Comparison of ENCODE assay signal across 19 mouse cellular contexts in the genomic region with DNA sequence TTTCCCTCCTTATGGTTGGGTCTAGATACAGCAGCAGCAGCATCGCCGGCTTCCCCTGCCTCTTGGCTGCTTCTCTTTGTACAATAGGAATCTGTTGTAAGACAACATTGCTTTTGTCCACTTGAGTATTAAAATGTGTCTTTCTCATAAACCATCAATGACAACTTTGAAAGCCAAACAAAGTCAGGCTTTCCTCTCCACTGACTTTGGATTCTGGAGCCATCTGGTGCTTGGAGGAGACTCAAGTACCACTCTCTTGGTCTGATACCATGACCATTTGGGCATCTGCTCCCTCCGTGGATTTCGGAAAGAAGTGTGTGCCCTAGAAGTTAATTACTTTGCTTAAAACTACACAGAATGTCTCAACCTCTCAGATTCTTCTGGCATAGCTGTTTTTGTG. TPM values are rescaled to one million over a fixed set of nuclear protein-coding genes. Genes with fewer than 3 reads are reported as not detected.
A peak's percentile ranks its signal among the peaks of the same experiment; 100 is the strongest.
DNase-seq lines count a peak whose midpoint lies in the region; ATAC-seq and TF ChIP-seq lines count a peak whose summit lies in the region.
"Had no signal": no experiment of that assay in that cellular context is flagged by ENCODE, and none has a peak within 500 bp of the region (broad histone marks: within the 10 kb centered on the region; RNA-seq: fewer than 3 reads in every experiment).

No protein-coding gene starts in this region.

- 51% methylated on average over 4 of the region's 4 CpGs for WGBS in hindbrain, postnatal 0 days
- WGBS in hindbrain, embryonic 13.5 days = 77% methylated on average over 4 of the region's 4 CpGs
- WGBS in midbrain, postnatal 0 days = 82% methylated on average over 4 of the region's 4 CpGs
- WGBS in midbrain, embryonic 11.5 days = 90% methylated on average over 4 of the region's 4 CpGs

- H3K36me3 ChIP-seq in hindbrain, postnatal 0 days (ENCODE audit: insufficient read depth, low read length) = no peaks in the 10 kb centered on the region
- H3K36me3 ChIP-seq in hindbrain, embryonic 13.5 days = no peaks in the 10 kb centered on the region
- H3K36me3 ChIP-seq in midbrain, postnatal 0 days (ENCODE audit: insufficient read depth, low read length) = no peaks in the 10 kb centered on the region
- no peaks in the 10 kb centered on the region for H3K36me3 ChIP-seq in midbrain, embryonic 11.5 days (ENCODE audit: control insufficient read depth, insufficient read depth, low read length)
- H3K36me3 ChIP-seq: embryonic facial prominence, embryonic 10.5 days; embryonic facial prominence, embryonic 12.5 days; forebrain, embryonic 15.5 days had no signal

- H3K4me1 ChIP-seq in hindbrain, postnatal 0 days (ENCODE audit: insufficient read depth, low read length) = peaks cover 6% of the 10 kb centered on the region; the same call in 1 of the 2 replicates
- H3K4me1 ChIP-seq in hindbrain, embryonic 13.5 days (replicated peaks) = peaks cover 6% of the 10 kb centered on the region
- H3K4me1 ChIP-seq in midbrain, postnatal 0 days (ENCODE audit: insufficient read depth, low read length) = peaks cover 3% of the 10 kb centered on the region; the same call in 1 of the 2 replicates
- no peaks in the 10 kb centered on the region for H3K4me1 ChIP-seq in midbrain, embryonic 11.5 days (ENCODE audit: control insufficient read depth, insufficient read depth, low read length)

- TF ChIP-seq CTCF in hindbrain, postnatal 0 days (IDR thresholded peaks at IDR 0.05; ENCODE audit: low read depth) = no peak
- TF ChIP-seq CTCF in midbrain, postnatal 0 days (IDR thresholded peaks at IDR 0.05) = no peak

- DNase-seq in cerebellum, postnatal 10 days = peak; percentile 72 to 76
- DNase-seq in cerebellum, postnatal 36 days = no peak
- DNase-seq in hindbrain, postnatal 0 days (ENCODE audit: low spot score) = peak; percentile 28
- peak; percentile 34 for DNase-seq in midbrain, postnatal 0 days (ENCODE audit: low spot score)
- no peak for DNase-seq in midbrain, embryonic 11.5 days (ENCODE audit: low spot score, missing footprints)
- no peak for DNase-seq in right cerebral cortex, postnatal 4 days
- DNase-seq: adrenal gland, adult 2 months; adrenal gland, postnatal 10 days; adrenal gland, postnatal 25 days; cerebellum, adult 9-11 months; forebrain, postnatal 0 days had no signal

- no peak overlapping the region for H3K4me2 ChIP-seq in hindbrain, postnatal 0 days (ENCODE audit: low read depth, low read length)
- no peak overlapping the region for H3K4me2 ChIP-seq in hindbrain, embryonic 13.5 days
- H3K4me2 ChIP-seq in midbrain, postnatal 0 days (ENCODE audit: low read depth, low read length, poor library complexity, severe bottlenecking) = no peak overlapping the region
- H3K4me2 ChIP-seq in midbrain, embryonic 11.5 days = no peak overlapping the region
- H3K4me2 ChIP-seq: embryonic facial prominence, embryonic 12.5 days; forebrain, embryonic 13.5 days; forebrain, embryonic 15.5 days had no signal

- no peak overlapping the region for H3K27ac ChIP-seq in hindbrain, postnatal 0 days
- no peak overlapping the region for H3K27ac ChIP-seq in hindbrain, embryonic 13.5 days
- no peak overlapping the region for H3K27ac ChIP-seq in midbrain, postnatal 0 days (ENCODE audit: low read depth, low read length)
- H3K27ac ChIP-seq in midbrain, embryonic 11.5 days (ENCODE audit: low read depth, low read length) = no peak overlapping the region
- H3K27ac ChIP-seq: embryonic facial prominence, embryonic 10.5 days; embryonic facial prominence, embryonic 12.5 days; forebrain, embryonic 13.5 days; forebrain, embryonic 15.5 days had no signal

- H3K9ac ChIP-seq in hindbrain, postnatal 0 days (replicated peaks; ENCODE audit: low read length) = no peak overlapping the region
- H3K9ac ChIP-seq in hindbrain, embryonic 13.5 days = no peak overlapping the region
- no peak overlapping the region for H3K9ac ChIP-seq in midbrain, postnatal 0 days (replicated peaks; ENCODE audit: low read length, poor library complexity, severe bottlenecking)
- no peak overlapping the region for H3K9ac ChIP-seq in midbrain, embryonic 11.5 days (ENCODE audit: low read length)
- H3K9ac ChIP-seq: embryonic facial prominence, embryonic 12.5 days; forebrain, embryonic 13.5 days; forebrain, embryonic 15.5 days; forebrain, postnatal 0 days had no signal

- no peaks in the 10 kb centered on the region for H3K9me3 ChIP-seq in hindbrain, postnatal 0 days (ENCODE audit: low read length)
- no peaks in the 10 kb centered on the region for H3K9me3 ChIP-seq in hindbrain, embryonic 13.5 days
- H3K9me3 ChIP-seq in midbrain, postnatal 0 days (ENCODE audit: low read length) = no peaks in the 10 kb centered on the region
- no peaks in the 10 kb centered on the region for H3K9me3 ChIP-seq in midbrain, embryonic 11.5 days (ENCODE audit: control insufficient read depth, low read length)
- H3K9me3 ChIP-seq: embryonic facial prominence, embryonic 10.5 days; embryonic facial prominence, embryonic 12.5 days; forebrain, embryonic 13.5 days; forebrain, embryonic 15.5 days had no signal

- no peak overlapping the region for H3K4me3 ChIP-seq in hindbrain, postnatal 0 days (ENCODE audit: low read length)
- no peak overlapping the region for H3K4me3 ChIP-seq in hindbrain, embryonic 13.5 days
- H3K4me3 ChIP-seq in midbrain, postnatal 0 days (ENCODE audit: low read depth, low read length) = no peak overlapping the region
- H3K4me3 ChIP-seq in midbrain, embryonic 11.5 days (ENCODE audit: low read depth, low read length) = no peak overlapping the region
- H3K4me3 ChIP-seq: embryonic facial prominence, embryonic 10.5 days; embryonic facial prominence, embryonic 12.5 days; forebrain, embryonic 13.5 days; forebrain, embryonic 15.5 days had no signal

- no peak for ATAC-seq in hindbrain, postnatal 0 days
- no peak for ATAC-seq in hindbrain, embryonic 13.5 days (ENCODE audit: low FRiP score)
- no peak for ATAC-seq in midbrain, postnatal 0 days (ENCODE audit: low FRiP score)
- no peak for ATAC-seq in midbrain, embryonic 11.5 days (ENCODE audit: low FRiP score)
- ATAC-seq: forebrain, embryonic 13.5 days; forebrain, embryonic 15.5 days; forebrain, postnatal 0 days had no signal

- no peaks in the 10 kb centered on the region for H3K27me3 ChIP-seq in hindbrain, postnatal 0 days (ENCODE audit: insufficient read depth, low read length)
- H3K27me3 ChIP-seq in hindbrain, embryonic 13.5 days = no peaks in the 10 kb centered on the region
- H3K27me3 ChIP-seq in midbrain, postnatal 0 days (ENCODE audit: insufficient read depth, low read length) = no peaks in the 10 kb centered on the region
- H3K27me3 ChIP-seq in midbrain, embryonic 11.5 days (ENCODE audit: control insufficient read depth, insufficient read depth, low read length) = no peaks in the 10 kb centered on the region
- H3K27me3 ChIP-seq: embryonic facial prominence, embryonic 12.5 days; forebrain, embryonic 13.5 days; forebrain, embryonic 15.5 days had no signal

RNA-seq across cellular contexts. Expression of gene Scg2, which starts 5.7 kb away (rescaled TPM):
- 150 and 156 TPM in 2 replicates for total RNA-seq in hindbrain, postnatal 0 days (2014; rRNA removed)
- polyA plus RNA-seq in hindbrain, postnatal 0 days (2015; fragmentation: Nextera tagmentation; extraction: Ambion mirVana) = 296 and 300 TPM in 2 replicates
- 66.3 and 79.5 TPM in 2 replicates for polyA plus RNA-seq in hindbrain, embryonic 13.5 days (2015; fragmentation: Nextera tagmentation; extraction: Ambion mirVana)
- total RNA-seq in midbrain, postnatal 0 days (2014; rRNA removed) = 173 and 198 TPM in 2 replicates
- 290 and 309 TPM in 2 replicates for polyA plus RNA-seq in midbrain, postnatal 0 days (2015; fragmentation: Nextera tagmentation; extraction: Ambion mirVana)
- 10.8 and 11.6 TPM in 2 replicates for polyA plus RNA-seq in midbrain, embryonic 11.5 days (2014; fragmentation: Nextera tagmentation; extraction: Ambion mirVana)
- total RNA-seq: ES-E14, MEL had no signal
- polyA plus RNA-seq: C2C12 had no signal

Comparison
In these comparisons a context has a peak if more than half of its experiments do, and no peak if none do; other contexts are left out.
1. DNase-seq: peak in cerebellum, postnatal 10 days (2 of 2), hindbrain, postnatal 0 days (single experiment) and midbrain, postnatal 0 days (single experiment); none in cerebellum, postnatal 36 days (0 of 2), midbrain, embryonic 11.5 days (single experiment) and right cerebral cortex, postnatal 4 days (single experiment).